Mouse (Mus musculus): ENCODE results near the gene Atp2c2. TPM values are rescaled to one million over a fixed set of nuclear protein-coding genes. Genes with fewer than 3 reads are reported as not detected.

The Atp2c2 gene
- total and polyA plus RNA-seq, 3 experiments: 0.07 to 0.59 TPM; not detected in 1

- no peaks in the 10 kb centered on the region for H3K36me3 ChIP-seq (ENCODE audit: control insufficient read depth, insufficient read depth, low read length)
- H3K9ac ChIP-seq (ENCODE audit: low read depth, low read length): no peak overlapping the region; the same call in 1 of the 2 replicates
- no peaks in the 10 kb centered on the region for H3K79me2 ChIP-seq (replicated peaks; ENCODE audit: control insufficient read depth, insufficient read depth, low read length)
- H3K4me1 ChIP-seq (ENCODE audit: control insufficient read depth, insufficient read depth, low read length): peaks cover 16% of the 10 kb centered on the region
- DNase-seq: peak; percentile 53 to 55
- peak overlapping the region; percentile 83 for H3K27ac ChIP-seq
- H3K27me3 ChIP-seq (ENCODE audit: control insufficient read depth, insufficient read depth, low read length): no peaks in the 10 kb centered on the region
- intact Hi-C loops (cut with DNase I): no loop called here
- WGBS: 51% methylated on average over 6 of the region's 6 CpGs
- no peak for TF ChIP-seq EP300 (IDR thresholded peaks at IDR 0.05; ENCODE audit: insufficient read depth, low read depth, low read length)
- TF ChIP-seq POLR2A (IDR thresholded peaks at IDR 0.05; ENCODE audit: insufficient read depth, low read depth, low read length): no peak
- no peak for TF ChIP-seq CTCF (IDR thresholded peaks at IDR 0.05)
- no peak overlapping the region for H3K4me3 ChIP-seq
Measured at GRCm38 (mm10) chr8:119665270-119665669, 34.5 kb upstream of the Atp2c2 start.

GRCm38 (mm10) chr8:119666219-119666951 is 33.4 kb upstream of the Atp2c2 start, which contains the start of gene Wfdc1:
Gene Wfdc1 (plus strand): TSS chr8:119666365.
- H3K4me1 ChIP-seq (ENCODE audit: control insufficient read depth, insufficient read depth, low read length): peaks cover 12% of the 10 kb centered on the region
- H3K79me2 ChIP-seq (replicated peaks; ENCODE audit: control insufficient read depth, insufficient read depth, low read length): no peaks in the 10 kb centered on the region
- intact Hi-C loops (cut with DNase I): no loop called here
- 6% methylated on average over 14 of the region's 14 CpGs for WGBS
- DNase-seq: peak; percentile 58 to 62
- H3K27me3 ChIP-seq (ENCODE audit: control insufficient read depth, insufficient read depth, low read length): no peaks in the 10 kb centered on the region
- TF ChIP-seq CTCF (IDR thresholded peaks at IDR 0.05) (no peak), EP300 (IDR thresholded peaks at IDR 0.05; ENCODE audit: insufficient read depth, low read depth, low read length) (peak; percentile 46; the same call in 1 of the 2 replicates), POLR2A (IDR thresholded peaks at IDR 0.05; ENCODE audit: insufficient read depth, low read depth, low read length) (peak; percentile 70)
- peak within 1 kb of the TSS; percentile 74 for H3K9ac ChIP-seq (ENCODE audit: low read depth, low read length)
- H3K27ac ChIP-seq: peak within 1 kb of the TSS; percentile 83
- no peaks in the 10 kb centered on the region for H3K36me3 ChIP-seq (ENCODE audit: control insufficient read depth, insufficient read depth, low read length)
- peak within 1 kb of the TSS; percentile 40 for H3K4me3 ChIP-seq

- intact Hi-C loops (cut with DNase I): no loop called here
- Histone ChIP-seq H3K36me3 (ENCODE audit: control insufficient read depth, insufficient read depth, low read length) (no peaks in the 10 kb centered on the region), H3K79me2 (replicated peaks; ENCODE audit: control insufficient read depth, insufficient read depth, low read length) (no peaks in the 10 kb centered on the region), H3K27ac (no peak overlapping the region), H3K9ac (ENCODE audit: low read depth, low read length) (no peak overlapping the region), H3K4me1 (ENCODE audit: control insufficient read depth, insufficient read depth, low read length) (peaks cover 9% of the 10 kb centered on the region), H3K4me3 (no peak overlapping the region), H3K27me3 (ENCODE audit: control insufficient read depth, insufficient read depth, low read length) (no peaks in the 10 kb centered on the region)
- WGBS: 56% methylated on average over 9 of the region's 9 CpGs
- no peak for DNase-seq
- TF ChIP-seq CTCF (IDR thresholded peaks at IDR 0.05): no peak
- TF ChIP-seq EP300 (IDR thresholded peaks at IDR 0.05; ENCODE audit: insufficient read depth, low read depth, low read length): no peak
- no peak for TF ChIP-seq POLR2A (IDR thresholded peaks at IDR 0.05; ENCODE audit: insufficient read depth, low read depth, low read length)
Measured at GRCm38 (mm10) chr8:119668447-119668846, 31.4 kb upstream of the Atp2c2 start.

- no peak overlapping the region for H3K9ac ChIP-seq (ENCODE audit: low read depth, low read length)
- no peaks in the 10 kb centered on the region for H3K79me2 ChIP-seq (replicated peaks; ENCODE audit: control insufficient read depth, insufficient read depth, low read length)
- WGBS: 42% methylated on average over 12 of the region's 12 CpGs
- H3K27ac ChIP-seq: peak overlapping the region; percentile 93
- TF ChIP-seq EP300 (IDR thresholded peaks at IDR 0.05; ENCODE audit: insufficient read depth, low read depth, low read length) (no peak), CTCF (IDR thresholded peaks at IDR 0.05) (peak; percentile 70), POLR2A (IDR thresholded peaks at IDR 0.05; ENCODE audit: insufficient read depth, low read depth, low read length) (no peak)
- H3K27me3 ChIP-seq (ENCODE audit: control insufficient read depth, insufficient read depth, low read length): no peaks in the 10 kb centered on the region
- intact Hi-C loops (cut with DNase I): no loop called here
- H3K36me3 ChIP-seq (ENCODE audit: control insufficient read depth, insufficient read depth, low read length): no peaks in the 10 kb centered on the region
- peaks cover 9% of the 10 kb centered on the region for H3K4me1 ChIP-seq (ENCODE audit: control insufficient read depth, insufficient read depth, low read length)
- H3K4me3 ChIP-seq: no peak overlapping the region
- no peak for DNase-seq
Measured at GRCm38 (mm10) chr8:119669284-119669683, 30.5 kb upstream of the Atp2c2 start.

- Histone ChIP-seq H3K9ac (ENCODE audit: low read depth, low read length) (peak overlapping the region; percentile 53), H3K27ac (peak overlapping the region; percentile 93), H3K4me1 (ENCODE audit: control insufficient read depth, insufficient read depth, low read length) (peaks cover 5% of the 10 kb centered on the region), H3K4me3 (peak overlapping the region; percentile 47), H3K27me3 (ENCODE audit: control insufficient read depth, insufficient read depth, low read length) (no peaks in the 10 kb centered on the region), H3K36me3 (ENCODE audit: control insufficient read depth, insufficient read depth, low read length) (no peaks in the 10 kb centered on the region), H3K79me2 (replicated peaks; ENCODE audit: control insufficient read depth, insufficient read depth, low read length) (no peaks in the 10 kb centered on the region)
- intact Hi-C loops (cut with DNase I): no loop called here
- 8% methylated on average over 16 of the region's 16 CpGs for WGBS
- TF ChIP-seq CTCF (IDR thresholded peaks at IDR 0.05): no peak
- 0 out of 2 replicates have a peak, but pooled peaks have one; percentile 50 for TF ChIP-seq EP300 (IDR thresholded peaks at IDR 0.05; ENCODE audit: insufficient read depth, low read depth, low read length)
- TF ChIP-seq POLR2A (IDR thresholded peaks at IDR 0.05; ENCODE audit: insufficient read depth, low read depth, low read length): peak; percentile 71
- peak; percentile 63 to 81 for DNase-seq
Measured at GRCm38 (mm10) chr8:119670419-119671091, 29.3 kb upstream of the Atp2c2 start.

Measured in heart, adult 2 months (tissue).